Mouse (Mus musculus): ENCODE measurements around the gene Vmn2r109.

- TF ChIP-seq POLR2A (IDR thresholded peaks at IDR 0.05; ENCODE audit: borderline replicate concordance, low read depth, low read length), result no peak
- no peak for TF ChIP-seq CTCF (IDR thresholded peaks at IDR 0.05; ENCODE audit: low read depth, low read length)
Observed at GRCm38 (mm10) chr17:20564656-20565055, at the start of gene Vmn2r109.
